Mouse (Mus musculus): ENCODE measurements around the gene Arhgef28.

GRCm38 (mm10) chr13:98145310-98145709 is 60.9 kb downstream of the Arhgef28 start:
- TF ChIP-seq POLR2A (IDR thresholded peaks at IDR 0.05; ENCODE audit: borderline replicate concordance, extremely low read depth, insufficient read depth, insufficient read length, poor library complexity, severe bottlenecking) (no peak), CTCF (IDR thresholded peaks at IDR 0.05; ENCODE audit: borderline replicate concordance, extremely low read depth, insufficient read depth, insufficient read length) (no peak)
